Mouse (Mus musculus) gastrocnemius, adult 8-10 months (tissue): ENCODE measurements around the gene Cep170b. TPM values are rescaled to one million over a fixed set of nuclear protein-coding genes. Genes with fewer than 3 reads are reported as not detected.

Experiments
- DNase-seq, 2 experiments: peaks; one replicate each; pipeline ENCODE4 v3.0.0; 2022; ENCODE audit warnings: low spot score in 2 of 2
- total RNA-seq, 4 experiments: library from RNA; stranded (reverse); gene quantifications; 2 replicates each; pipeline ENCODE4 v1.2.4; 2022

Gene Cep170b
- total RNA-seq, result 10 to 100 TPM in 3 of 4 experiments, 1 to 10 TPM in 1; 9.8 to 18.4 (median 12.5) TPM

GRCm38 (mm10) chr12:112720216-112720615 is at the start of gene Cep170b:
TSS of gene Cep170b (plus strand) at chr12:112720455.
- no peak for DNase-seq

GRCm38 (mm10) chr12:112670718-112671393 is 49.4 kb upstream of the Cep170b start:
- DNase-seq, result peak; percentile 68 to 84

GRCm38 (mm10) chr12:112671891-112672290 is 48.4 kb upstream of the Cep170b start:
- no peak for DNase-seq

- DNase-seq, result peak in 1 of 2 experiments; percentile 33
Measured at GRCm38 (mm10) chr12:112672744-112673575, 47.3 kb upstream of the Cep170b start.

- DNase-seq, result peak in 1 of 2 experiments; percentile 34
Measured at GRCm38 (mm10) chr12:112673576-112674091, 46.6 kb upstream of the Cep170b start.

- peak in 1 of 2 experiments; percentile 42 for DNase-seq
Measured at GRCm38 (mm10) chr12:112674132-112675011, 45.9 kb upstream of the Cep170b start, which contains the start of gene Akt1. TSS of gene Akt1 (minus strand) at chr12:112674884.

GRCm38 (mm10) chr12:112675245-112676035 is 44.8 kb upstream of the Cep170b start:
- peak; percentile 66 to 71 for DNase-seq

GRCm38 (mm10) chr12:112677076-112677475 is 43.2 kb upstream of the Cep170b start:
- no peak for DNase-seq

- no peak for DNase-seq
Measured at GRCm38 (mm10) chr12:112677943-112678554, 42.2 kb upstream of the Cep170b start.

GRCm38 (mm10) chr12:112678555-112679026 is 41.7 kb upstream of the Cep170b start, which contains the start of gene Zbtb42:
TSS of gene Zbtb42 (plus strand) at chr12:112678828.
- DNase-seq, result peak in 1 of 2 experiments; percentile 49

GRCm38 (mm10) chr12:112679027-112679996 is 40.9 kb upstream of the Cep170b start:
- no peak for DNase-seq

GRCm38 (mm10) chr12:112683351-112683750 is 36.9 kb upstream of the Cep170b start:
- DNase-seq, result no peak

- DNase-seq, result no peak
Measured at GRCm38 (mm10) chr12:112688458-112688857, 31.8 kb upstream of the Cep170b start.

- DNase-seq, result peak; percentile 88 to 92
Measured at GRCm38 (mm10) chr12:112693185-112694126, 26.8 kb upstream of the Cep170b start.

- DNase-seq, result no peak
Measured at GRCm38 (mm10) chr12:112694127-112694475, 26.2 kb upstream of the Cep170b start.

- no peak for DNase-seq
Measured at GRCm38 (mm10) chr12:112696806-112697425, 23.3 kb upstream of the Cep170b start.

GRCm38 (mm10) chr12:112700522-112700921 is 19.7 kb upstream of the Cep170b start:
- peak in 1 of 2 experiments; percentile 47 for DNase-seq
